Mouse (Mus musculus) kidney, adult 2 months (tissue): ENCODE data around the gene Pld1. TPM values are rescaled to one million over a fixed set of nuclear protein-coding genes. Genes with fewer than 3 reads are reported as not detected.
A peak's percentile ranks its signal among the peaks of the same experiment; 100 is the strongest.

Source experiments
- DNase-seq: peaks from one replicate; pipeline ENCODE4 v3.0.0; 2021
- H3K27ac ChIP-seq: fragments of 200-500 bp; 2 replicates; pipeline ENCODE4 v1.5.1; 2012; ENCODE audit warnings: low read depth, low read length, control low read depth, inconsistent platforms; ENCODE audit not compliant: insufficient read depth
- H3K27me3 ChIP-seq: fragments of 200-500 bp; replicated peaks from 2 replicates; pipeline ENCODE4 v1.6.1; 2012; ENCODE audit warnings: mild to moderate bottlenecking, moderate library complexity, low read length, inconsistent platforms; ENCODE audit not compliant: control insufficient read depth, insufficient read depth
- H3K36me3 ChIP-seq: fragments of 200-500 bp; 2 replicates; pipeline ENCODE4 v1.6.1; 2012; ENCODE audit warnings: mild to moderate bottlenecking, moderate library complexity, low read length, inconsistent platforms; ENCODE audit not compliant: control insufficient read depth, insufficient read depth
- H3K4me1 ChIP-seq: fragments of 200-500 bp; 2 replicates; pipeline ENCODE4 v1.6.1; 2011; ENCODE audit warnings: low read length; ENCODE audit not compliant: control insufficient read depth, insufficient read depth
- H3K4me3 ChIP-seq: fragments of 200-500 bp; 2 replicates; pipeline ENCODE4 v1.5.1; 2011; ENCODE audit warnings: mild to moderate bottlenecking, low read depth, low read length, control low read depth; ENCODE audit not compliant: insufficient read depth
- CTCF ChIP-seq: fragments of 200-500 bp; conservative IDR thresholded peaks from 2 replicates; pipeline ENCODE4 v1.5.1; 2011; ENCODE audit warnings: low read depth, mild to moderate bottlenecking, control low read depth, low read length, moderate library complexity, mixed read lengths; ENCODE audit not compliant: insufficient read depth, insufficient read length
- POLR2A ChIP-seq: fragments of 200-500 bp; IDR thresholded peaks from one replicate; pipeline ENCODE4 v1.6.1; 2011; ENCODE audit warnings: low read depth, low read length, control low read depth
- WGBS: fragments of 180-500 bp; shearing (Covaris S2); methylation state at CpG from one replicate; pipeline ENCODE4 v1.1.7; 2018; 5-methylcytosine and 5-hydroxymethylcytosine counted together
- polyA plus RNA-seq: library from polyadenylated mRNA; depleted of rRNA; stranded (reverse); fragments of >200 nt; gene quantifications from 2 replicates; pipeline ENCODE4 v1.2.3, GENCODE M21; 2012

The Pld1 gene
- polyA plus RNA-seq, 1 experiment, result 5.8 TPM

- no peak for DNase-seq
- Histone ChIP-seq H3K36me3 (no peaks in the 10 kb centered on the region), H3K4me3 (no peak overlapping the region), H3K27ac (no peak overlapping the region), H3K4me1 (no peaks in the 10 kb centered on the region; the same call in 1 of the 2 replicates), H3K27me3 (no peaks in the 10 kb centered on the region)
- WGBS, result 59% methylated on average over 6 of the region's 6 CpGs
- TF ChIP-seq CTCF (no peak), POLR2A (no peak)
Observed at GRCm38 (mm10) chr3:27963795-27964201, 25.3 kb downstream of the Pld1 start.

- 91% methylated on average over 8 of the region's 8 CpGs for WGBS
- H3K27ac ChIP-seq, result no peak overlapping the region
- DNase-seq, result no peak
- no peaks in the 10 kb centered on the region for H3K4me1 ChIP-seq
- H3K36me3 ChIP-seq, result no peaks in the 10 kb centered on the region
- TF ChIP-seq CTCF, result no peak
- no peak for TF ChIP-seq POLR2A
- H3K4me3 ChIP-seq, result no peak overlapping the region
- no peaks in the 10 kb centered on the region for H3K27me3 ChIP-seq
Observed at GRCm38 (mm10) chr3:27968671-27969070, 30.2 kb downstream of the Pld1 start.

- DNase-seq, result no peak
- Histone ChIP-seq H3K27ac (no peak overlapping the region), H3K27me3 (no peaks in the 10 kb centered on the region), H3K36me3 (no peaks in the 10 kb centered on the region), H3K4me3 (no peak overlapping the region), H3K4me1 (no peaks in the 10 kb centered on the region)
- 93% methylated on average over 7 of the region's 7 CpGs for WGBS
- TF ChIP-seq CTCF (no peak), POLR2A (no peak)
Observed at GRCm38 (mm10) chr3:27973936-27974335, 35.4 kb downstream of the Pld1 start.

GRCm38 (mm10) chr3:27974981-27975380 lies 36.5 kb downstream of the Pld1 start:
- 93% methylated on average over 3 of the region's 3 CpGs for WGBS
- no peak for TF ChIP-seq POLR2A
- TF ChIP-seq CTCF, result no peak
- Histone ChIP-seq H3K4me3 (no peak overlapping the region), H3K27me3 (no peaks in the 10 kb centered on the region), H3K27ac (no peak overlapping the region), H3K4me1 (no peaks in the 10 kb centered on the region), H3K36me3 (no peaks in the 10 kb centered on the region)
- no peak for DNase-seq

- Histone ChIP-seq H3K27ac (no peak overlapping the region), H3K4me3 (no peak overlapping the region), H3K27me3 (no peaks in the 10 kb centered on the region), H3K4me1 (no peaks in the 10 kb centered on the region), H3K36me3 (no peaks in the 10 kb centered on the region)
- DNase-seq, result peak; percentile 66
- TF ChIP-seq POLR2A (no peak), CTCF (no peak)
- WGBS, result 62% methylated on average over 10 of the region's 10 CpGs
Observed at GRCm38 (mm10) chr3:27976931-27977544, 38.5 kb downstream of the Pld1 start.

- WGBS, result 78% methylated on average over 9 of the region's 9 CpGs
- no peak overlapping the region for H3K27ac ChIP-seq
- no peak for DNase-seq
- TF ChIP-seq POLR2A (no peak), CTCF (no peak)
- no peaks in the 10 kb centered on the region for H3K4me1 ChIP-seq
- H3K36me3 ChIP-seq, result no peaks in the 10 kb centered on the region
- no peaks in the 10 kb centered on the region for H3K27me3 ChIP-seq
- H3K4me3 ChIP-seq, result no peak overlapping the region
Observed at GRCm38 (mm10) chr3:27978030-27978723, 39.7 kb downstream of the Pld1 start.

- no peaks in the 10 kb centered on the region for H3K27me3 ChIP-seq
- no peak for DNase-seq
- no peak overlapping the region for H3K27ac ChIP-seq
- TF ChIP-seq POLR2A (no peak), CTCF (no peak)
- H3K4me3 ChIP-seq, result no peak overlapping the region
- no peaks in the 10 kb centered on the region for H3K36me3 ChIP-seq
- peaks cover 3% of the 10 kb centered on the region; the same call in 1 of the 2 replicates for H3K4me1 ChIP-seq
- WGBS, result 70% methylated on average over 4 of the region's 4 CpGs
Observed at GRCm38 (mm10) chr3:27981591-27981990, 43.1 kb downstream of the Pld1 start.
